Mouse (Mus musculus): Measurements from ENCODE around the gene Bicd1.

DNA sequence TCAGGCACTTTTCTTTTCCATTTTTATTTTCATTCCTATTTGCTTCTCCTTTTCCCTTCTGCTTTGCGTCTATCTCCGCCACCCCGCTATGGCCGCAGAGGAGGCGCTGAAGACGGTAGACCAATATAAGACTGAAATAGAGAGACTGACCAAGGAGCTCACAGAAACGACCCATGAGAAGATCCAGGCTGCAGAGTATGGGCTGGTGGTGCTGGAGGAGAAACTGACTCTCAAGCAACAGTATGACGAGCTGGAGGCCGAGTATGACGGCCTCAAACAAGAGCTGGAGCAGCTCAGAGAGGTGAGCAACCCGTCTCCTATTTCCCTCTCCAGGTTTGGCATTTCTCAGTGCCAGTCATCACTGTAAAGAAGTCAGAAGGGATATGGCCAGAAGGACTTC, 655 bp downstream of the Bicd1 start:
- no peak for TF ChIP-seq POLR2A (IDR thresholded peaks at IDR 0.05; ENCODE audit: control insufficient read depth, extremely low read depth, insufficient read depth, low read length, poor library complexity)
- TF ChIP-seq CTCF (IDR thresholded peaks at IDR 0.05; ENCODE audit: borderline replicate concordance, control insufficient read depth, extremely low read depth, insufficient read depth, low read length, poor library complexity): no peak

Measured in thymus, adult 2 months (tissue).